Mouse (Mus musculus) MEL (cell line): ENCODE results near the gene Resp18. TPM values are rescaled to one million over a fixed set of nuclear protein-coding genes. Genes with fewer than 3 reads are reported as not detected.

Experiments used
- DNase-seq: peaks from one replicate; pipeline ENCODE4 v3.0.0; 2011; ENCODE audit warnings: low read depth, low spot score
- H3K27ac ChIP-seq: 2 replicates; pipeline ENCODE4 v1.5.1; 2012; ENCODE audit warnings: low read depth, mild to moderate bottlenecking, control low read depth, low read length, moderate library complexity; ENCODE audit not compliant: control insufficient read depth
- H3K27me3 ChIP-seq, 2 experiments: fragments of 150-350 bp in 1 of 2; sonication (generic) in 1 of 2; 2 replicates each; pipeline ENCODE4 v1.6.1; 2012; ENCODE audit warnings: low read length in 2 of 2, mild to moderate bottlenecking in 2 of 2, improper control_type of control experiment in 1 of 2, moderate library complexity in 1 of 2; ENCODE audit not compliant: insufficient read depth in 2 of 2, control insufficient read depth in 1 of 2
- H3K36me3 ChIP-seq, 2 experiments: 2 replicates each; pipeline ENCODE4 v1.6.1; 2012 to 2014; ENCODE audit warnings: low read length in 2 of 2, improper control_type of control experiment in 1 of 2, inconsistent platforms in 1 of 2, mild to moderate bottlenecking in 1 of 2; ENCODE audit not compliant: insufficient read depth in 2 of 2, control insufficient read depth in 1 of 2
- H3K4me1 ChIP-seq, 2 experiments: fragments of 150-350 bp in 1 of 2; sonication (generic) in 1 of 2; 2 replicates each; pipeline ENCODE4 v1.6.1; 2012; ENCODE audit warnings: low read length in 2 of 2, improper control_type of control experiment in 1 of 2, mild to moderate bottlenecking in 1 of 2; ENCODE audit not compliant: insufficient read depth in 2 of 2, control insufficient read depth in 1 of 2
- H3K4me3 ChIP-seq, 2 experiments: fragments of 150-350 bp in 1 of 2; sonication (generic) in 1 of 2; 2 replicates each; pipeline ENCODE4 v1.5.1; 2012; ENCODE audit warnings: low read depth in 2 of 2, low read length in 2 of 2, mild to moderate bottlenecking in 2 of 2, moderate library complexity in 2 of 2, control low read depth in 1 of 2, improper control_type of control experiment in 1 of 2; ENCODE audit not compliant: control insufficient read depth in 1 of 2, insufficient read depth in 1 of 2
- H3K79me2 ChIP-seq: 2 replicates; pipeline ENCODE4 v1.6.1; 2012; ENCODE audit warnings: mild to moderate bottlenecking, low read length, moderate library complexity; ENCODE audit not compliant: control insufficient read depth, poor library complexity, insufficient read depth
- H3K9ac ChIP-seq: 2 replicates; pipeline ENCODE4 v1.6.1; 2012; ENCODE audit warnings: low read depth, mild to moderate bottlenecking, control low read depth, low read length, moderate library complexity; ENCODE audit not compliant: control insufficient read depth, poor library complexity, severe bottlenecking
- H3K9me3 ChIP-seq: fragments of 150-350 bp; sonication (generic); replicated peaks from 2 replicates; pipeline ENCODE4 v1.6.1; 2012; ENCODE audit warnings: mild to moderate bottlenecking, low read length, improper control_type of control experiment, moderate library complexity; ENCODE audit not compliant: insufficient read depth
- CHD1 ChIP-seq: IDR thresholded peaks from 2 replicates; pipeline ENCODE4 v1.6.1; 2012; ENCODE audit warnings: low read depth, mild to moderate bottlenecking, inconsistent platforms, low read length, improper control_type of control experiment
- CHD2 ChIP-seq: IDR thresholded peaks from 2 replicates; pipeline ENCODE4 v1.6.1; 2011; ENCODE audit warnings: low read length, improper control_type of control experiment
- E2F4 ChIP-seq: IDR thresholded peaks from 2 replicates; pipeline ENCODE4 v1.6.1; 2011; ENCODE audit warnings: low read depth, low read length, improper control_type of control experiment, borderline replicate concordance
- EP300 ChIP-seq, 2 experiments: IDR thresholded peaks; 2 replicates each; pipeline ENCODE4 v1.6.1; 2011; ENCODE audit warnings: improper control_type of control experiment in 2 of 2, low read length in 2 of 2, low read depth in 1 of 2, mild to moderate bottlenecking in 1 of 2
- ETS1 ChIP-seq: IDR thresholded peaks from 2 replicates; pipeline ENCODE4 v1.6.1; 2012; ENCODE audit warnings: low read depth, mild to moderate bottlenecking, inconsistent platforms, low read length, improper control_type of control experiment, moderate library complexity
- GABPA ChIP-seq: IDR thresholded peaks from 2 replicates; pipeline ENCODE4 v1.6.1; 2012; ENCODE audit warnings: low read depth, mild to moderate bottlenecking, inconsistent platforms, low read length, improper control_type of control experiment, moderate library complexity
- HCFC1 ChIP-seq: IDR thresholded peaks from 2 replicates; pipeline ENCODE4 v1.6.1; 2012; ENCODE audit warnings: low read depth, mild to moderate bottlenecking, inconsistent platforms, low read length, improper control_type of control experiment, moderate library complexity
- JUND ChIP-seq: IDR thresholded peaks from 2 replicates; pipeline ENCODE4 v1.6.1; 2011; ENCODE audit warnings: low read depth, mild to moderate bottlenecking, improper control_type of control experiment, low read length
- MAZ ChIP-seq: IDR thresholded peaks from 2 replicates; pipeline ENCODE4 v1.6.1; 2012; ENCODE audit warnings: low read depth, mild to moderate bottlenecking, inconsistent platforms, low read length, improper control_type of control experiment
- MYB ChIP-seq: IDR thresholded peaks from 2 replicates; pipeline ENCODE4 v1.6.1; 2011; ENCODE audit warnings: mild to moderate bottlenecking, low read depth, low read length, improper control_type of control experiment
- MYC ChIP-seq: IDR thresholded peaks from 2 replicates; pipeline ENCODE4 v1.6.1; 2011; ENCODE audit warnings: low read depth, mild to moderate bottlenecking, low read length, improper control_type of control experiment, moderate library complexity
- NELFE ChIP-seq: IDR thresholded peaks from 2 replicates; pipeline ENCODE4 v1.6.1; 2011; ENCODE audit warnings: low read depth, low read length, improper control_type of control experiment
- NRF1 ChIP-seq: IDR thresholded peaks from 2 replicates; pipeline ENCODE4 v1.6.1; 2014; ENCODE audit warnings: low read depth, mild to moderate bottlenecking, inconsistent platforms, low read length, improper control_type of control experiment, moderate library complexity; ENCODE audit not compliant: poor library complexity, insufficient read depth, severe bottlenecking
- POLR2AphosphoS2 ChIP-seq: IDR thresholded peaks from 2 replicates; pipeline ENCODE4 v1.6.1; 2011; ENCODE audit warnings: low read length, improper control_type of control experiment
- POLR2AphosphoS5 ChIP-seq: IDR thresholded peaks from 2 replicates; pipeline ENCODE4 v1.6.1; 2012; ENCODE audit warnings: low read depth, borderline replicate concordance, mild to moderate bottlenecking, inconsistent platforms, low read length, moderate library complexity, mixed read lengths
- RAD21 ChIP-seq: IDR thresholded peaks from 2 replicates; pipeline ENCODE4 v1.6.1; 2011; ENCODE audit warnings: mild to moderate bottlenecking, low read depth, low read length, improper control_type of control experiment
- RCOR1 ChIP-seq: IDR thresholded peaks from 2 replicates; pipeline ENCODE4 v1.6.1; 2012; ENCODE audit warnings: low read depth, mild to moderate bottlenecking, inconsistent platforms, low read length, improper control_type of control experiment
- SMC3 ChIP-seq: IDR thresholded peaks from 2 replicates; pipeline ENCODE4 v1.6.1; 2011; ENCODE audit warnings: low read depth, low read length, improper control_type of control experiment
- TAL1 ChIP-seq: IDR thresholded peaks from 2 replicates; pipeline ENCODE4 v1.6.1; 2012; ENCODE audit warnings: mild to moderate bottlenecking, inconsistent platforms, low read length, moderate library complexity, mixed read lengths
- UBTF ChIP-seq: IDR thresholded peaks from 2 replicates; pipeline ENCODE4 v1.6.1; 2012; ENCODE audit warnings: low read depth, mild to moderate bottlenecking, inconsistent platforms, low read length, improper control_type of control experiment, moderate library complexity, borderline replicate concordance; ENCODE audit not compliant: insufficient read depth
- USF1 ChIP-seq: IDR thresholded peaks from 2 replicates; pipeline ENCODE4 v1.6.1; 2014; ENCODE audit warnings: low read depth, mild to moderate bottlenecking, inconsistent platforms, low read length, improper control_type of control experiment, moderate library complexity
- ZKSCAN1 ChIP-seq: IDR thresholded peaks from 2 replicates; pipeline ENCODE4 v1.6.1; 2012; ENCODE audit warnings: low read depth, mild to moderate bottlenecking, inconsistent platforms, low read length, improper control_type of control experiment, moderate library complexity
- ZMIZ1 ChIP-seq: IDR thresholded peaks from 2 replicates; pipeline ENCODE4 v1.6.1; 2012; ENCODE audit warnings: low read depth, mild to moderate bottlenecking, inconsistent platforms, low read length, improper control_type of control experiment, moderate library complexity
- ZNF384 ChIP-seq: IDR thresholded peaks from 2 replicates; pipeline ENCODE4 v1.6.1; 2012; ENCODE audit warnings: low read depth, mild to moderate bottlenecking, inconsistent platforms, low read length, improper control_type of control experiment
- polyA plus RNA-seq, 2 experiments: library from polyadenylated mRNA; stranded (reverse) in 1 of 2; unstranded in 1 of 2; fragments of >175 nt in 1 of 2; fragments of >200 nt in 1 of 2; gene quantifications; 2 replicates each; pipeline versions ENCODE4 v1.2.1 to v1.2.4; 2012; ENCODE audit warnings: low replicate concordance in 2 of 2, low read depth in 1 of 2; ENCODE audit not compliant: insufficient read length in 2 of 2, insufficient read depth in 1 of 2, missing spikeins in 1 of 2
- total RNA-seq: library from RNA; depleted of rRNA; stranded (reverse); fragments of 300-350 nt; gene quantifications from 2 replicates; pipeline ENCODE4 v1.2.3, GENCODE M21; 2012

The Resp18 gene
- total and polyA plus RNA-seq, 3 experiments = not detected

DNA sequence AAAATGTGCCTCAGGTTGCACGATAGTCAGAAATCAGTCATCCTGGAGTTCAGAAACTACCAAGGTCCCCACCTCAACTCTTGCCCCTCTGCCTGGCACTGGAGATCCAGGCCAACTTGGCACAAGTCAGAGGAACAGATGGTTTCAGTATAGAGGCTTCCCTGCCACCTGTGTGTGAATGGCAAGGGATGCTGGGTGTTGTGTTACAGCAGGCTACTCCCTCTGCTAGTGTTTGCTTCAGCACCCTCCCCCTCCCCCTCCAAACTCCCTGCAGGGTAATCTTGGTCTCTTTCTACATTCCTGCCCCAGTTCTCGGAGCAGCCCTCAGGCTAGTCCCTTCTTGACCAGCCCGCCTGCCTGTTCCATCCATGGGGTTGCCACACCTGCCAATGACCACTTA, 27.7 kb downstream of the Resp18 start:
- Histone ChIP-seq H3K36me3 (no peaks in the 10 kb centered on the region), H3K79me2 (no peaks in the 10 kb centered on the region), H3K4me1 (no peaks in the 10 kb centered on the region; a peak in 1 of 4 replicates)
- TF ChIP-seq CHD2 (no peak), MAZ (no peak), USF1 (no peak), ZNF384 (no peak), E2F4 (no peak), CHD1 (no peak), NELFE (no peak), SMC3 (no peak), RAD21 (no peak), POLR2AphosphoS2 (no peak), RCOR1 (no peak), HCFC1 (no peak), NRF1 (no peak), UBTF (no peak), MYB (no peak), GABPA (no peak), ETS1 (no peak), MYC (no peak), ZMIZ1 (no peak), JUND (no peak)
- TF ChIP-seq, all 39 proteins: peak for 0
- no peak overlapping the region for H3K4me3 ChIP-seq
- H3K27ac ChIP-seq = no peak overlapping the region
- no peak for DNase-seq
- H3K27me3 ChIP-seq = no peaks in the 10 kb centered on the region
- no peak overlapping the region for H3K9ac ChIP-seq
- no peaks in the 10 kb centered on the region for H3K9me3 ChIP-seq

- Histone ChIP-seq H3K9me3 (no peaks in the 10 kb centered on the region), H3K79me2 (no peaks in the 10 kb centered on the region), H3K4me3 (no peak overlapping the region), H3K27me3 (no peaks in the 10 kb centered on the region), H3K4me1 (no peaks in the 10 kb centered on the region; a peak in 1 of 4 replicates), H3K27ac (no peak overlapping the region), H3K9ac (no peak overlapping the region), H3K36me3 (no peaks in the 10 kb centered on the region)
- TF ChIP-seq JUND (no peak), MYB (no peak), USF1 (no peak), EP300 (IDR thresholded peaks at IDR 0.05; ENCODE audit: low read depth in 1 of 2, low read length in 2 of 2) (no peak), RAD21 (no peak), GABPA (no peak), ETS1 (no peak), ZMIZ1 (no peak), TAL1 (no peak), ZKSCAN1 (no peak), HCFC1 (no peak), POLR2AphosphoS5 (no peak)
- no peak for DNase-seq
Measured at GRCm38 (mm10) chr1:75248041-75248772, 30.0 kb downstream of the Resp18 start.
